Mouse (Mus musculus) hindbrain, embryonic 16.5 days (tissue): ENCODE data around the gene Coro1b. TPM values are rescaled to one million over a fixed set of nuclear protein-coding genes. Genes with fewer than 3 reads are reported as not detected.
A peak's percentile ranks its signal among the peaks of the same experiment; 100 is the strongest.

ENCODE experiments used
- ATAC-seq: fragments of 200-750 bp; cut with Nextera tagmentation; 2 replicates; pipeline ENCODE4 v1.8.0; 2017; ENCODE audit warnings: moderate TSS enrichment, moderate library complexity
- H3K27ac ChIP-seq: fragments of 300-500 bp; sonication (generic); 2 replicates; pipeline ENCODE4 v1.5.1; 2014; ENCODE audit warnings: low read depth, mild to moderate bottlenecking, control low read depth, low read length, moderate library complexity
- H3K27me3 ChIP-seq: fragments of 300-500 bp; sonication (generic); replicated peaks from 2 replicates; pipeline ENCODE4 v1.6.1; 2014; ENCODE audit warnings: low read length; ENCODE audit not compliant: control insufficient read depth, insufficient read depth
- H3K36me3 ChIP-seq: fragments of 300-500 bp; sonication (generic); 2 replicates; pipeline ENCODE4 v1.6.1; 2014; ENCODE audit warnings: mild to moderate bottlenecking, low read length, moderate library complexity, mixed read lengths; ENCODE audit not compliant: control insufficient read depth, insufficient read depth
- H3K4me1 ChIP-seq: fragments of 300-500 bp; sonication (generic); 2 replicates; pipeline ENCODE4 v1.6.1; 2014; ENCODE audit warnings: low read depth, low read length; ENCODE audit not compliant: control insufficient read depth, insufficient read depth
- H3K4me2 ChIP-seq: fragments of 300-500 bp; sonication (generic); 2 replicates; pipeline ENCODE4 v1.6.1; 2014; ENCODE audit warnings: mild to moderate bottlenecking, low read length, control low read depth, moderate library complexity
- H3K4me3 ChIP-seq: fragments of 300-500 bp; sonication (generic); 2 replicates; pipeline ENCODE4 v1.5.1; 2014; ENCODE audit warnings: mild to moderate bottlenecking, low read length, control low read depth, moderate library complexity
- H3K9ac ChIP-seq: fragments of 300-500 bp; sonication (generic); 2 replicates; pipeline ENCODE4 v1.6.1; 2014; ENCODE audit warnings: low read depth, mild to moderate bottlenecking, control low read depth, low read length, moderate library complexity
- H3K9me3 ChIP-seq: fragments of 300-500 bp; sonication (generic); 2 replicates; pipeline ENCODE4 v1.6.1; 2014; ENCODE audit warnings: mild to moderate bottlenecking, low read length, moderate library complexity; ENCODE audit not compliant: control insufficient read depth
- WGBS: fragments of 180-500 bp; shearing (Covaris S2); extraction: QIAGEN DNeasy Blood & Tissue Kit; methylation state at CpG from one replicate; pipeline ENCODE4 v1.1.7; 2014; 5-methylcytosine and 5-hydroxymethylcytosine counted together
- polyA plus RNA-seq: library from polyadenylated mRNA; unstranded; fragments of >200 nt; fragmentation: Nextera tagmentation; extraction: Ambion mirVana; gene quantifications from 2 replicates; pipeline ENCODE4 v1.2.1, GENCODE M21; 2015

Coro1b gene
- polyA plus RNA-seq, 1 experiment from 2014 or later = 122 TPM

DNA sequence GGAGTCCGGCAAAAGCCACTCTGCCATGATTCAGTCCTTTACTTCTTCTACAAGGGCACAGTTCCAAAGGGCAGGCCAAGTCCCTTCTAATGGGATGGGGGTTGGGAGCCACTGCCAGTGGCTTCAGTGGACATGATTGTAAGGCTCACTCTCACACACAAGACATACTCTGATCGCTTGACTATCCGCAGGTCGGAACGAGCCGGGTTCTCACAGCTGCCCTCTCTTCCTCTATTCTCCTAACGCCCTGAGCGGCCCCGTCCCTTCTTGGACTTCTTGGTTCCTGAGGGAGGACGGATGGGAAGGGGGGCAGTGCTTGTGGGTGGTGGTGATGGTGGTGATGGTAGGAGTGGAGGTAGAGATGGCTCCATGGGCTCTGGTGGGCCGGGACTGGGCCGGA is 8.4 kb downstream of the Coro1b start:
- Histone ChIP-seq H3K36me3 (peaks cover 51% of the 10 kb centered on the region), H3K27me3 (no peaks in the 10 kb centered on the region), H3K4me2 (no peak overlapping the region), H3K27ac (no peak overlapping the region), H3K9ac (no peak overlapping the region), H3K4me1 (no peaks in the 10 kb centered on the region), H3K9me3 (no peaks in the 10 kb centered on the region), H3K4me3 (no peak overlapping the region)
- no peak for ATAC-seq
- WGBS = 93% methylated on average over 12 of the region's 12 CpGs

DNA sequence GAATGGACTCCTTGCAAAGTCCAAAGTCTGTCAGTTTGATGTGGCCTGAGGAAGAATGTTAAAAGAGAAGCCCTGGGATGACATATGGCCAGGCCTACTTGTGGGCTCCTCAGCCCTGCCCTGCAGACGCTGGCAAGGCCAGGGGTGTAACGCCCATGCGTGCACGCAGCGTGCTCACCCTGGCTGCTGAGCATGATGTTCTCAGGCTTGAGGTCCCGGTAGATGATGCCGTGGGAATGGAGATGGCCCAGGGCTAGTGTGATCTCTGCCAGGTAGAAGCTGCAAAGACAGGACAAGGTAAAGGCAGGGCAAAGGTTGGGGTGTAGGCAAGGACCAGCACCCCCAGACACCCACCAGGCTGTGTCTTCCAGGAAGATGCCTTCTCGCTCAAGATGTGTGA is 10.6 kb downstream of the Coro1b start:
- Histone ChIP-seq H3K9me3 (no peaks in the 10 kb centered on the region), H3K36me3 (peaks cover 47% of the 10 kb centered on the region), H3K4me1 (peaks cover 12% of the 10 kb centered on the region), H3K27me3 (no peaks in the 10 kb centered on the region), H3K4me3 (no peak overlapping the region), H3K4me2 (no peak overlapping the region), H3K9ac (no peak overlapping the region), H3K27ac (no peak overlapping the region)
- no peak for ATAC-seq
- 94% methylated on average over 8 of the region's 8 CpGs for WGBS

DNA sequence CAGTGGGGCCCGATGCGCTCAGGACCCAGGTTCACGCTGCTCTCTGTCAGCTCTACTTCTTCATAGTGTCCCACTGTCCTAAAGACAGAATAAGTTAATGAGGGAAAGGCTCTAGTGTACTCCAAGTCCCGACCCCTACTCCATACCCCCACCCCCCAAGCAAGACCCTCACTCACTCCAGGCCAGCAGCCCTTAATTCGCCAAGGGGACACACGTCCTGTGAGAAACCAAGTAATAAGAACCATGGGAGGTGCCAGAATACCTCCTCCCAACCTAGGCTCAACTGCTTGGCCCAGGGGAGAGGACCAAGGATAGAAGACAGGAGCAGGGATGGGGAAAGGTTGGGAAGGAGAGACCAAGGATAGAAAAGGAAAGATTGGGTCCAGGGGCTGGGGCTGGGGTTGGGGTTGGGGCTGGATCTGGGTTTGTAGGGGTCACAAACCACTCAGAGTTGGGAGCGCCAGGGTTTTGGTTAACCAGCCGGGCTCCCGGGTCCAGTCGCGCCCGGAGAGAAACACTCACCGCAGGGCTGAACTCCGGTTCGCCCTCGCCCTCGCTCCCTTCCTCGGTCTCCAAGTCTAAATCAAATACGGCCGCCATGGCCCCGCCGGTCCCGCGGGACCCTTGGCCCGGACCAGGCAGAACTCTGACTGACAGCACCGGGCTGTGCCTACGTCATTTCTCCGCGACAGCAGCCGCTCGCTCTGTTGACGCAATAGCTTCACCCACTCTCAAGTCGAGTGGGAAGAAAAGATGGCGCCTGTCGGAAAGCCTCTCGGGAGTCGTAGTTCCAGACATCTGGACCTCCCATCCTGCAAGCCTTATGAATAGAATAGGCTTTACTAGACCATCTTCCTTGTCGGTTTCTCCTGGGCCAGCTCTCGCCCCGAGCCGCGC is 14.5 kb downstream of the Coro1b start, which contains the start of gene Rps6kb2:
Gene Rps6kb2, minus strand, starts transcription at position 709 of the 897 bp plus-strand sequence.
- H3K4me1 ChIP-seq = peaks cover 12% of the 10 kb centered on the region
- WGBS = 6% methylated on average over 42 of the region's 42 CpGs
- H3K4me2 ChIP-seq = peak within 1 kb of the TSS; percentile 67
- H3K9ac ChIP-seq = peak within 1 kb of the TSS; percentile 84
- H3K27me3 ChIP-seq = no peaks in the 10 kb centered on the region
- H3K27ac ChIP-seq = peak within 1 kb of the TSS; percentile 80
- H3K36me3 ChIP-seq = peaks cover 29% of the 10 kb centered on the region
- peak within 1 kb of the TSS; percentile 74 for H3K4me3 ChIP-seq
- H3K9me3 ChIP-seq = no peaks in the 10 kb centered on the region
- peak; percentile 87 for ATAC-seq

DNA sequence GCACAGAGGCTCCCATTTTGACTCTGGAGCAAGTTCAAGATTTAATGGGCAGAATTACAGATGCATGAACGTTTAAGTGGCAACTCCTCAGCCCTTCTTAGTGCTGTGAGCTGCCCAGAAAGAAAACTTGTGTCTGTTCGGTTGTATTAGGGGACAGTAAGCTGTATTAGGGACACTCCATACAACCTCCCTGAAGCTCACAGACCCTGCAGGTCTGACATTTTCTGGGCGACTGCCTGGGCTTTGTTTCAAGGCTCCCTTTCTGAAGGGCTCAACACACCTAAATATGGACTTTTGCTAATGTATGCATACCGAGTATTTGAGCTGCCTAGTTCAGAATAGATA is 15.1 kb downstream of the Coro1b start:
- no peaks in the 10 kb centered on the region for H3K27me3 ChIP-seq
- H3K36me3 ChIP-seq = peaks cover 24% of the 10 kb centered on the region
- peak overlapping the region; percentile 80 for H3K27ac ChIP-seq
- H3K4me2 ChIP-seq = peak overlapping the region; percentile 67
- H3K4me3 ChIP-seq = peak overlapping the region; percentile 74
- peaks cover 12% of the 10 kb centered on the region for H3K4me1 ChIP-seq
- peak overlapping the region; percentile 84 for H3K9ac ChIP-seq
- 38% methylated on average over 4 of the region's 4 CpGs for WGBS
- ATAC-seq = peak; percentile 48
- H3K9me3 ChIP-seq = no peaks in the 10 kb centered on the region

DNA sequence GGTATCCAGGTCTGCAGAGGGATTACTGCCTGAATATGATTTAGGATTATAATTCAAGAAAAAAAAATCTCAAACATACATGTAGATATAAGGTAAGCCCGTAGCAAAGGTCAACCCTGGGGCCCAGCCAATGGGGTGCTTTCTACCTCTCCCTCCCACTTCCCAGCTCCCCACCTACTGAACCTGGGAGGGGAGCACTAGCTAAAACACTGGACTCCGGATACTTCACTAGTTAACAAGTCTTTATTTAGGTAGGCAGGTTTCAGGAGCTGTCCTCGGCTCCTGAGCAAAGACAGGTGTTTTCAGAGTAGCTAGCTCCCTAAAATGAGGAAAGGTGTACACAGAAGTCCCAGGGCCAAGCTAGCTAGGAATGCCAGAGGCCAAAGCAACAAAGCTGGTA is 15.7 kb downstream of the Coro1b start:
- H3K4me1 ChIP-seq = peaks cover 12% of the 10 kb centered on the region
- ATAC-seq = no peak
- WGBS = 88% methylated on average over 3 of the region's 3 CpGs
- H3K9ac ChIP-seq = no peak overlapping the region
- no peaks in the 10 kb centered on the region for H3K27me3 ChIP-seq
- H3K4me3 ChIP-seq = no peak overlapping the region
- no peak overlapping the region for H3K27ac ChIP-seq
- no peaks in the 10 kb centered on the region for H3K9me3 ChIP-seq
- H3K4me2 ChIP-seq = no peak overlapping the region
- H3K36me3 ChIP-seq = peaks cover 18% of the 10 kb centered on the region

DNA sequence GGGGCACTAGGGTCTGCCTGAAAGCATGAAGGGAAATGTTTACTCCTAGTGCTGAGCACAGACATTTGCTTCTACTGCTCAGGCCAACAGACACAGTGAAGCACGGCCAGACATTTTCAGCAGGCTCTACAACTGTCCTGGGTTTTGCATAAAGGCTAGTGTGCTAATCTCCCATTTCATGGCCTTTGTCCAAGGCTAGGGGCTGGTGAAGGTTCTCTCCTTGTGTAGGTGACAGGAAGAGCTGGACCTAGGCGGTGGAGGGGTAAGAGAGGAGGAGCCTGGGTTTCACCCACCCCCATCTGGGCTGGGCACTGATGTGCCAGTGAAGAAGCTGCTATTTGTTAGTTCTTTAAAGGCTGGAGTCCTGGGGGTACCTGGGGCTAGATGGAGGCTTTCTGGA is 16.3 kb downstream of the Coro1b start:
- Histone ChIP-seq H3K36me3 (peaks cover 12% of the 10 kb centered on the region; the same call in 1 of the 2 replicates), H3K9ac (no peak overlapping the region), H3K27me3 (no peaks in the 10 kb centered on the region), H3K9me3 (no peaks in the 10 kb centered on the region), H3K27ac (no peak overlapping the region), H3K4me1 (peaks cover 12% of the 10 kb centered on the region), H3K4me3 (no peak overlapping the region), H3K4me2 (no peak overlapping the region)
- ATAC-seq = no peak
- 81% methylated on average over 2 of the region's 2 CpGs for WGBS

DNA sequence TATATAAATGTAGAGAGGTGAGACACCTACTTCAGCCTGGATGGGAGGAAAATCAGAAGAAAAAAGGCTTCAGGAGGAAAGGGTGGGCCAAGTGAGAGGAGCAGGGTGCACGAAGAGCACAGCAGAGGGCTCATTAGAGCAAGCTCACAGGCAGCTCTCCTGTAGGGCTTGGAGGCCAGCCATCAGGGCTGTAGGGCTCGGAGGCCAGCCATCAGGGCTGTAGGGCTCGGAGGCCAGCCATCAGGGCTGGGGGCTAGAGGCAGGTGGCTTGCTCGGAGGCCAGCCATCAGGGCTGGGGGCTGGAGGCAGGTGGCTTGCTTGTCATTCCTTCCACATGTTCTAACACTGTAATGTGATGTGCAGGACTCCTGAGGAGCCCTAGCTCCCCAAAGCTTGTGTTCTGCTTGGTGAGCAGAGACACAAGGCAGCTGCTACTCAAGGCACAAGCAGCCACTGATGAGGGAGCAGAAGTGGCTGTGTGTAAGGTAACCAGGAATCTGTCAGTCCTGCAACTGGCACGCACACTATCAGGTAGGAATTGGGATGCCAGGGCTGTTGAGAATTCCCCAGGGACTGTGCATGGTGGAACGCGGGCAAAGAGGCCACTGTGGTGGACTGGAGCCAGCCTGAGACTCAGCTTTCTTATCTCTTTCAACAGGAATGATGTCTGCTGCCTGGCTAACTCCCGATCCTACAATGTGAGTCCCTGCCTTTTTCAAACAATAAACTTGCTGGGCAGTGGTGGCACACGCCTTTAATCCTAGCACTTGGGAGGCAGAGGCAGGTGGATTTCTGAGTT is 18.5 kb downstream of the Coro1b start:
- no peak overlapping the region for H3K4me3 ChIP-seq
- no peak for ATAC-seq
- H3K9ac ChIP-seq = peak overlapping the region; percentile 13; the same call in 1 of the 2 replicates
- no peaks in the 10 kb centered on the region for H3K27me3 ChIP-seq
- 77% methylated on average over 9 of the region's 9 CpGs for WGBS
- H3K9me3 ChIP-seq = no peaks in the 10 kb centered on the region
- peaks cover 17% of the 10 kb centered on the region for H3K4me1 ChIP-seq
- H3K36me3 ChIP-seq = no peaks in the 10 kb centered on the region
- no peak overlapping the region for H3K4me2 ChIP-seq
- no peak overlapping the region; the same call in 1 of the 2 replicates for H3K27ac ChIP-seq

DNA sequence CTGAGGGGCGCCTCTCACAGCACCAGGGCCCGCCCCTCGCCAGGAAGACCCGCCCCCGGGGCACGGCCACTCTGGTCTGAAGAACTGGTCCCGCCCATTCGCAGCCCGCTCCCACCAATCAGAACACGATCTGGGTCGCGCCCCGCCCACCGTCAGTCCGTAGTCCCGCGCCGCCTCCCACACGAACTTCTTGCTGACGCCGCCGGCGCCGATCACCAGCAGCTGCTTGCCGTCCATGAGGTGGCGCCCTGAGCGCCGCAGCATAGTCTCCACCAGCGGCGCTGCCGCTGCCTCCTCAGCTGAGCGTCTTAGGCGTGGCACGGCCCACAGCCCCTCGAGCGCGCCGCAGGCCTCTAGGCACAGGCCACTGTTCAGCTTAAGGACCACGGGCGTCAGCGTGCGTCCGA is 21.0 kb downstream of the Coro1b start:
- H3K9ac ChIP-seq = peak overlapping the region; percentile 89
- H3K4me2 ChIP-seq = peak overlapping the region; percentile 94
- no peaks in the 10 kb centered on the region for H3K36me3 ChIP-seq
- peaks cover 5% of the 10 kb centered on the region for H3K4me1 ChIP-seq
- peak overlapping the region; percentile 53 for H3K4me3 ChIP-seq
- peak overlapping the region; percentile 94 for H3K27ac ChIP-seq
- H3K9me3 ChIP-seq = no peaks in the 10 kb centered on the region
- under 1% methylated on average over 43 of the region's 43 CpGs for WGBS
- ATAC-seq = peak; percentile 95
- no peaks in the 10 kb centered on the region for H3K27me3 ChIP-seq

DNA sequence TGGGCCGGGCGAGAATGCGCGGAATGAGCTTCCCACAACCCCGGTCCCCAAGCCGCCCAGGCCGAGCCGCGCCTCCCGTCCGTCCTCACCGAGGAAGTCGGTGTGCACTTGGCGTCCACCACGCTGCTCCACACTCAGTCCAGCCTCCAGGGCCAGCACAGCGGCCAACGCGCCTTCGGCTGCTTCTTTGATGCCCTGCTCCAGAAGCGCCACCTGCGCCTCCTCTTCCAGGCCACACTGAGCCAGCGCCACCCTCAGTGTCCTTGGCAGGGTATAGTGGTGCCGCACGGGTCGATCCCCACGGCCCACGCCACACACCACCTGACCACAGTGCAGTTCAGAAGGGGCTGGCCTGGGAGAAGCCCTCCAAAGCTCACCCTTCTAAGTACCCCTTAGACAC is 21.4 kb downstream of the Coro1b start:
- WGBS = 4% methylated on average over 25 of the region's 27 CpGs
- no peaks in the 10 kb centered on the region for H3K36me3 ChIP-seq
- H3K4me1 ChIP-seq = peaks cover 5% of the 10 kb centered on the region
- peak overlapping the region; percentile 89 for H3K9ac ChIP-seq
- H3K27ac ChIP-seq = peak overlapping the region; percentile 94
- H3K27me3 ChIP-seq = no peaks in the 10 kb centered on the region
- H3K4me2 ChIP-seq = peak overlapping the region; percentile 94
- peak; percentile 55 for ATAC-seq
- peak overlapping the region; percentile 53 for H3K4me3 ChIP-seq
- no peaks in the 10 kb centered on the region for H3K9me3 ChIP-seq
